Comparison of ENCODE assay signal across 8 mouse cellular contexts in the genomic region with DNA sequence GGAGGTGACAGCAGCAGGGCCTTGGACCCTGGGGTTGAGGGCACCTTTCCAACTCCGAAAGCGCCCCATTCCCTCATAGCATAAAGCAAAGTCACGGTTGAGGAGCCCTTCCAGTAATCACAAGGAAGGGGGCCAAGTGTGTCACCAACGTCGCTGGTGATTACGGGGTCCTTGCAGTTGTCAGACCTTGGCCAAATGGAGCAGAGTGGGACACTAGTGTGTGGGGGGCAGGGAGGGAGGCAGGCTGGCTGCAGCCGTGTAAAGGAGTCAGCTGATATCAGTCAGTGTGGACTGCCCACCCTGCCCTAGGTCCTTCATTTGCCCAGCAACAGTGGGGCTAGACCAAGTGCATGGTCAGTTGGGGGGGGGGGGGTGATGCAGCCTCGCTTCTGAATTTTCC. TPM values are rescaled to one million over a fixed set of nuclear protein-coding genes. Genes with fewer than 3 reads are reported as not detected.
A peak's percentile ranks its signal among the peaks of the same experiment; 100 is the strongest.
DNase-seq lines count a peak whose midpoint lies in the region; ATAC-seq and TF ChIP-seq lines count a peak whose summit lies in the region.

No protein-coding gene starts in this region.

- peak; percentile 13 for ATAC-seq in erythroid progenitor cell, adult 5-6 weeks (replicated peaks; ENCODE audit: low FRiP score, poor library complexity, severe bottlenecking)
- ATAC-seq in intestine, postnatal 0 days = peak; percentile 17; the same call in 1 of the 2 replicates
- peak; percentile 48 for ATAC-seq in neural tube, embryonic 12.5 days (ENCODE audit: low FRiP score, low read depth)

- no peak for DNase-seq in liver, adult 2 months (ENCODE audit: extremely low read depth, low read depth, low spot score)
- DNase-seq in liver = no peak
- DNase-seq in frontal cortex, adult 2 months (ENCODE audit: extremely low spot score in 1 of 2, low spot score in 1 of 2) = no peak
- no peak for DNase-seq in ovary, postnatal 14 days (ENCODE audit: low spot score)
- DNase-seq in layer of hippocampus, adult 18-20 months (ENCODE audit: low spot score in 2 of 2) = no peak

- peak overlapping the region; percentile 38; the same call in 1 of the 2 replicates for H3K9ac ChIP-seq in liver, adult 2 months (ENCODE audit: low read depth, low read length)
- no peak overlapping the region for H3K9ac ChIP-seq in intestine, postnatal 0 days (ENCODE audit: low read depth, low read length)
- H3K9ac ChIP-seq in neural tube, embryonic 12.5 days = no peak overlapping the region

- H3K4me2 ChIP-seq in intestine, postnatal 0 days (replicated peaks; ENCODE audit: low read depth) = peak overlapping the region; percentile 70
- H3K4me2 ChIP-seq in neural tube, embryonic 12.5 days (replicated peaks) = peak overlapping the region; percentile 89

- peak overlapping the region; percentile 51 for H3K27ac ChIP-seq in liver, adult 2 months (replicated peaks; ENCODE audit: insufficient read depth, low read depth, low read length)
- H3K27ac ChIP-seq in intestine, postnatal 0 days (ENCODE audit: low read depth, low read length) = 0 out of 2 replicates have a peak overlapping the region, but pooled peaks have one; percentile 15
- no peak overlapping the region for H3K27ac ChIP-seq in neural tube, embryonic 12.5 days

- H3K9me3 ChIP-seq in intestine, postnatal 0 days (ENCODE audit: control insufficient read depth) = no peaks in the 10 kb centered on the region
- H3K9me3 ChIP-seq in neural tube, embryonic 12.5 days = no peaks in the 10 kb centered on the region

- no peak overlapping the region for H3K4me3 ChIP-seq in liver, adult 2 months (ENCODE audit: insufficient read depth, low read depth, low read length)
- H3K4me3 ChIP-seq in intestine, postnatal 0 days (ENCODE audit: low read depth, low read length) = peak overlapping the region; percentile 59
- H3K4me3 ChIP-seq in neural tube, embryonic 12.5 days = peak overlapping the region; percentile 67

- H3K36me3 ChIP-seq in liver, adult 2 months (ENCODE audit: control insufficient read depth, insufficient read depth, low read length) = peaks cover 11% of the 10 kb centered on the region
- H3K36me3 ChIP-seq in intestine, postnatal 0 days (ENCODE audit: control insufficient read depth, insufficient read depth) = peaks cover 62% of the 10 kb centered on the region
- peaks cover 56% of the 10 kb centered on the region for H3K36me3 ChIP-seq in neural tube, embryonic 12.5 days

- WGBS in liver, adult 2 months = 30% methylated on average over 8 of the region's 8 CpGs
- 39% methylated on average over 8 of the region's 8 CpGs for WGBS in intestine, postnatal 0 days
- 45% methylated on average over 8 of the region's 8 CpGs for WGBS in neural tube, embryonic 12.5 days

- TF ChIP-seq POLR2A in liver, adult 2 months (IDR thresholded peaks at IDR 0.05; ENCODE audit: extremely low read depth, insufficient read depth, low read length) = no peak

- peaks cover 19% of the 10 kb centered on the region for H3K4me1 ChIP-seq in liver, adult 2 months (ENCODE audit: control insufficient read depth, insufficient read depth, low read length)
- peaks cover 13% of the 10 kb centered on the region; the same call in 1 of the 2 replicates for H3K4me1 ChIP-seq in intestine, postnatal 0 days (replicated peaks; ENCODE audit: control insufficient read depth, insufficient read depth, low read length)
- peaks cover 40% of the 10 kb centered on the region for H3K4me1 ChIP-seq in neural tube, embryonic 12.5 days

- no peaks in the 10 kb centered on the region for H3K79me2 ChIP-seq in liver, adult 2 months (ENCODE audit: control insufficient read depth, insufficient read depth, low read length)

- no peak for TF ChIP-seq CTCF in liver, adult 2 months (IDR thresholded peaks at IDR 0.05; ENCODE audit: low read depth, low read length)
- TF ChIP-seq CTCF in intestine, postnatal 0 days (IDR thresholded peaks at IDR 0.05; ENCODE audit: low read depth) = no peak

- no peaks in the 10 kb centered on the region for H3K27me3 ChIP-seq in liver, adult 2 months (ENCODE audit: control insufficient read depth, insufficient read depth, low read length)
- H3K27me3 ChIP-seq in intestine, postnatal 0 days (replicated peaks; ENCODE audit: control insufficient read depth, insufficient read depth, low read length) = no peaks in the 10 kb centered on the region
- no peaks in the 10 kb centered on the region for H3K27me3 ChIP-seq in neural tube, embryonic 12.5 days (replicated peaks)

RNA-seq across cellular contexts. Expression of a gene that starts 0.4 kb away (rescaled TPM):
- 422 and 433 TPM in 2 replicates for total RNA-seq in liver, adult 2 months (2014; rRNA removed)
- polyA plus RNA-seq in liver, adult 2 months (2012; rRNA removed) = 491 and 524 TPM in 2 replicates
- total RNA-seq in erythroid progenitor cell, adult 5-6 weeks (2015; ENCODE audit: low replicate concordance) = 19.1 and 64.1 TPM in 2 replicates
- total RNA-seq in erythroid progenitor cell, adult 5-6 weeks (2017; ENCODE audit: low replicate concordance) = 17.7 and 17.9 TPM in 2 replicates
- 489 and 537 TPM in 2 replicates for polyA plus RNA-seq in intestine, postnatal 0 days (2015; fragmentation: Nextera tagmentation; extraction: Ambion mirVana)
- polyA plus RNA-seq in neural tube, embryonic 12.5 days (2016; fragmentation: Nextera tagmentation; extraction: Ambion mirVana) = 461 and 485 TPM in 2 replicates
- polyA plus RNA-seq in frontal cortex, adult 2 months (2012; rRNA removed) = 861 and 922 TPM in 2 replicates
- 100 to 1,000 TPM; 796 to 825 TPM for total RNA-seq in layer of hippocampus, adult 18-20 months (2021)

RNA-seq across cellular contexts. Expression of a gene that starts 6.0 kb away (rescaled TPM):
- total RNA-seq in liver, adult 2 months (2014; rRNA removed) = 9.9 and 14.1 TPM in 2 replicates
- 20.1 and 21.6 TPM in 2 replicates for polyA plus RNA-seq in liver, adult 2 months (2012; rRNA removed)
- total RNA-seq in erythroid progenitor cell, adult 5-6 weeks (2015; ENCODE audit: low replicate concordance) = 3.4 and 9.7 TPM in 2 replicates
- total RNA-seq in erythroid progenitor cell, adult 5-6 weeks (2017; ENCODE audit: low replicate concordance) = 7.6 and 8.2 TPM in 2 replicates
- 57.7 and 69.5 TPM in 2 replicates for polyA plus RNA-seq in intestine, postnatal 0 days (2015; fragmentation: Nextera tagmentation; extraction: Ambion mirVana)
- polyA plus RNA-seq in neural tube, embryonic 12.5 days (2016; fragmentation: Nextera tagmentation; extraction: Ambion mirVana) = 8.2 and 8.5 TPM in 2 replicates
- polyA plus RNA-seq in frontal cortex, adult 2 months (2012; rRNA removed) = 7.0 and 7.3 TPM in 2 replicates
- 1 to 10 TPM; 4.5 to 5.1 TPM for total RNA-seq in layer of hippocampus, adult 18-20 months (2021)

RNA-seq across cellular contexts. Expression of a gene that starts 14.8 kb away (rescaled TPM):
- 50.5 and 55.9 TPM in 2 replicates for total RNA-seq in liver, adult 2 months (2014; rRNA removed)
- polyA plus RNA-seq in liver, adult 2 months (2012; rRNA removed) = 47.9 and 49.3 TPM in 2 replicates
- total RNA-seq in erythroid progenitor cell, adult 5-6 weeks (2015; ENCODE audit: low replicate concordance) = 35.6 and 60.5 TPM in 2 replicates
- 41.2 and 53.1 TPM in 2 replicates for total RNA-seq in erythroid progenitor cell, adult 5-6 weeks (2017; ENCODE audit: low replicate concordance)
- 44.8 and 45.0 TPM in 2 replicates for polyA plus RNA-seq in intestine, postnatal 0 days (2015; fragmentation: Nextera tagmentation; extraction: Ambion mirVana)
- polyA plus RNA-seq in neural tube, embryonic 12.5 days (2016; fragmentation: Nextera tagmentation; extraction: Ambion mirVana) = 203 TPM in 2 replicates
- 133 and 147 TPM in 2 replicates for polyA plus RNA-seq in frontal cortex, adult 2 months (2012; rRNA removed)
- total RNA-seq in layer of hippocampus, adult 18-20 months (2021) = 100 to 1,000 TPM; 182 to 185 TPM

RNA-seq across cellular contexts. Expression of a gene that starts 14.9 kb away (rescaled TPM):
- total RNA-seq in liver, adult 2 months (2014; rRNA removed) = 1.1 and 3.2 TPM in 2 replicates
- polyA plus RNA-seq in liver, adult 2 months (2012; rRNA removed) = 2.1 and 2.6 TPM in 2 replicates
- total RNA-seq in erythroid progenitor cell, adult 5-6 weeks (2015; ENCODE audit: low replicate concordance) = 529 and 565 TPM in 2 replicates
- 409 and 459 TPM in 2 replicates for total RNA-seq in erythroid progenitor cell, adult 5-6 weeks (2017; ENCODE audit: low replicate concordance)
- polyA plus RNA-seq in intestine, postnatal 0 days (2015; fragmentation: Nextera tagmentation; extraction: Ambion mirVana) = 45.4 and 57.4 TPM in 2 replicates
- 115 and 124 TPM in 2 replicates for polyA plus RNA-seq in neural tube, embryonic 12.5 days (2016; fragmentation: Nextera tagmentation; extraction: Ambion mirVana)
- polyA plus RNA-seq in frontal cortex, adult 2 months (2012; rRNA removed) = 2.2 and 2.8 TPM in 2 replicates
- total RNA-seq in layer of hippocampus, adult 18-20 months (2021) = under 1 TPM; 0.52 to 0.53 TPM

RNA-seq across cellular contexts. Expression of a gene that starts 25.6 kb away (rescaled TPM):
- total RNA-seq in liver, adult 2 months (2014; rRNA removed) = not detected in 2 replicates
- polyA plus RNA-seq in liver, adult 2 months (2012; rRNA removed) = not detected in 2 replicates
- not detected in 2 replicates for total RNA-seq in erythroid progenitor cell, adult 5-6 weeks (2015; ENCODE audit: low replicate concordance)
- not detected in 2 replicates for total RNA-seq in erythroid progenitor cell, adult 5-6 weeks (2017; ENCODE audit: low replicate concordance)
- 0.42 and 0.47 TPM in 2 replicates for polyA plus RNA-seq in intestine, postnatal 0 days (2015; fragmentation: Nextera tagmentation; extraction: Ambion mirVana)
- 0.50 and 0.52 TPM in 2 replicates for polyA plus RNA-seq in neural tube, embryonic 12.5 days (2016; fragmentation: Nextera tagmentation; extraction: Ambion mirVana)
- 0.50 and 0.53 TPM in 2 replicates for polyA plus RNA-seq in frontal cortex, adult 2 months (2012; rRNA removed)
- not detected for total RNA-seq in layer of hippocampus, adult 18-20 months (2021)
